Comparison of ENCODE assay signal across 7 mouse cellular contexts in genomic region chr9:31082054-31082666, GRCm38 (mm10). TPM values are rescaled to one million over a fixed set of nuclear protein-coding genes. Genes with fewer than 3 reads are reported as not detected.
DNase-seq lines count a peak whose midpoint lies in the region; ATAC-seq and TF ChIP-seq lines count a peak whose summit lies in the region.

No protein-coding gene starts in this region.

- peak; percentile 89 for TF ChIP-seq CTCF in left cerebral cortex, adult 2 months (IDR thresholded peaks at IDR 0.05)

- peak; percentile 73 for DNase-seq in adipocyte (ENCODE audit: low spot score)
- DNase-seq in gastrocnemius, postnatal 10 days = peak; percentile 81
- peak; percentile 82 for DNase-seq in induced T-regulatory cell, adult 2 months (ENCODE audit: low read depth)
- DNase-seq in left cerebral cortex, adult 2 months (ENCODE audit: extremely low spot score in 1 of 2, low spot score in 2 of 2) = peak; percentile 64 to 79
- DNase-seq in mesoderm, embryonic 11.5 days (ENCODE audit: low read depth, low spot score) = peak; percentile 81
- DNase-seq in right cerebral cortex, postnatal 36 days (ENCODE audit: low spot score in 2 of 2) = peak; percentile 50 to 52

- H3K4me3 ChIP-seq in left cerebral cortex, adult 2 months = peak overlapping the region; percentile 39

- ATAC-seq in common myeloid progenitor, adult 5-6 weeks (replicated peaks; ENCODE audit: low read depth, poor library complexity, severe bottlenecking) = peak; percentile 85

- peak overlapping the region; percentile 58; the same call in 1 of the 2 replicates for H3K27ac ChIP-seq in left cerebral cortex, adult 2 months

- intact Hi-C loops in left cerebral cortex, adult 2 months (cut with DNase I) = loop anchor here (2.0 to 10.0 kb wide), 2 partner anchors 141 to 637 kb away; no protein-coding TSS in a partner anchor

RNA-seq across cellular contexts. Expression of gene St14, which starts 49.5 kb away (rescaled TPM):
- total RNA-seq in common myeloid progenitor, adult 5-6 weeks (2017) = 3.7 and 12.0 TPM in 2 replicates
- under 1 TPM; 0.20 to 0.66 TPM for total RNA-seq in gastrocnemius, postnatal 10 days (2021)
- 1 to 10 TPM in 1 of 2 experiments, under 1 TPM in 1; 0.87 to 1.1 TPM for total RNA-seq in left cerebral cortex, adult 2 months (2021)

RNA-seq across cellular contexts. Expression of gene Zbtb44, which starts 51.7 kb away (rescaled TPM):
- total RNA-seq in common myeloid progenitor, adult 5-6 weeks (2017) = 21.8 and 32.8 TPM in 2 replicates
- total RNA-seq in gastrocnemius, postnatal 10 days (2021) = 10 to 100 TPM; 41.4 to 42.8 TPM
- total RNA-seq in left cerebral cortex, adult 2 months (2021) = 10 to 100 TPM; 40.4 to 45.2 TPM

Comparison
In these comparisons a context has a peak if more than half of its experiments do, and no peak if none do; other contexts are left out.
1. Peak in every context shown above with its lines: DNase-seq, ATAC-seq, H3K4me3 ChIP-seq and H3K27ac ChIP-seq.